Mouse (Mus musculus): ENCODE data around the gene Erich4. TPM values are rescaled to one million over a fixed set of nuclear protein-coding genes. Genes with fewer than 3 reads are reported as not detected.
"Not testable (repeated sequence)": the region's sequence is repeated elsewhere in the genome, so short reads cannot be mapped to it uniquely, and the experiment has no call there.

The Erich4 gene
- polyA plus RNA-seq, 1 experiment from 2014 or later, result not detected

DNA sequence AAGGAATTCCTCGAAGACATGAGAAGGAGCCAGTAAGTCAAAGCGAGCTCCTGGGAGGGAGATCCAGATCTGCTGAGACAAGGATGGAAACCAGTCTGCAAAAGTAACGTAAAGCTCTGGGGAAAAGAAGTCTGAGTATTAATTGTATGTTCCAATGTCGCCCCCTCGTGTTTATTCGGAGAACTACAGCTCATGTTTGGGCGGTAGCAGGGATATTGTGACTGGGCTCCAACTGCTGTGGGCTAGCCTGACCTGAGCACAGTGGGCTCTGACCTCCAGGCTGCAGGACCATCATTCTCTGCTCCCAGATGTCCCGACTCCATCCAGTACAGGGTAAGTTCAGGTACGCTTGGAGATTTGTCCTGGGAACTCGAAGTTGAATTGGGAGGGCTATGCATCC is 16.0 kb downstream of the Erich4 start:
- H3K4me2 ChIP-seq (ENCODE audit: low read depth, low read length), result no peak overlapping the region
- H3K4me1 ChIP-seq (ENCODE audit: control insufficient read depth, insufficient read depth, low read length), result no peaks in the 10 kb centered on the region
- no peak overlapping the region for H3K4me3 ChIP-seq (ENCODE audit: low read depth, low read length)
- H3K27ac ChIP-seq (ENCODE audit: low read depth, low read length), result no peak overlapping the region
- H3K9ac ChIP-seq (replicated peaks; ENCODE audit: low read depth, low read length), result no peak overlapping the region
- H3K27me3 ChIP-seq (ENCODE audit: control insufficient read depth, insufficient read depth, low read length), result no peaks in the 10 kb centered on the region
- no peaks in the 10 kb centered on the region for H3K9me3 ChIP-seq (ENCODE audit: control insufficient read depth, low read length)
- no peak for ATAC-seq (ENCODE audit: low read depth)
- WGBS, result 14% methylated on average over 10 of the region's 10 CpGs
- no peaks in the 10 kb centered on the region for H3K36me3 ChIP-seq (ENCODE audit: control insufficient read depth, insufficient read depth, low read length)

DNA sequence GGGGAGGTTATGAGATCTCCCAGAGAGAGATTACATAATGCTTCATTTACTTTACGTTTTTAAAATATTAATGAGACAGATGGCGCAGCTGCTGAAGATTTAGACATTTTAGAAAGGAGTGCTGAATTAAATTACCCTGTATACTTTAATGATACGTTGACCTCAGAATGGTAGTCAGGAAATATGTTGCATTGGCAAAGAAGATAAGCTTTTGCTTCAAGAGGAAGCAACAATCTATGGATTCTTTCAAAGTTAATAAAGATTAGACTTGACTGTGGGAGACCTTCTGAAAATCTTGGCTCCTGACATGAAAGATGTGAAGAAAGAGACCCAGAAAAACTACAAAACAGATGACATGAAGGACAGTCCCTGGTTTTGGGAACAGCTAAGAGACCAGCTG is 21.8 kb downstream of the Erich4 start:
- no peaks in the 10 kb centered on the region for H3K9me3 ChIP-seq (ENCODE audit: control insufficient read depth, low read length)
- no peaks in the 10 kb centered on the region for H3K4me1 ChIP-seq (ENCODE audit: control insufficient read depth, insufficient read depth, low read length)
- H3K27ac ChIP-seq (ENCODE audit: low read depth, low read length), result no peak overlapping the region
- no peak overlapping the region for H3K4me3 ChIP-seq (ENCODE audit: low read depth, low read length)
- no peaks in the 10 kb centered on the region for H3K36me3 ChIP-seq (ENCODE audit: control insufficient read depth, insufficient read depth, low read length)
- no peak overlapping the region for H3K9ac ChIP-seq (replicated peaks; ENCODE audit: low read depth, low read length)
- no peak for ATAC-seq (ENCODE audit: low read depth)
- 58% methylated on average over 3 of the region's 3 CpGs for WGBS
- H3K4me2 ChIP-seq (ENCODE audit: low read depth, low read length), result no peak overlapping the region
- H3K27me3 ChIP-seq (ENCODE audit: control insufficient read depth, insufficient read depth, low read length), result no peaks in the 10 kb centered on the region

DNA sequence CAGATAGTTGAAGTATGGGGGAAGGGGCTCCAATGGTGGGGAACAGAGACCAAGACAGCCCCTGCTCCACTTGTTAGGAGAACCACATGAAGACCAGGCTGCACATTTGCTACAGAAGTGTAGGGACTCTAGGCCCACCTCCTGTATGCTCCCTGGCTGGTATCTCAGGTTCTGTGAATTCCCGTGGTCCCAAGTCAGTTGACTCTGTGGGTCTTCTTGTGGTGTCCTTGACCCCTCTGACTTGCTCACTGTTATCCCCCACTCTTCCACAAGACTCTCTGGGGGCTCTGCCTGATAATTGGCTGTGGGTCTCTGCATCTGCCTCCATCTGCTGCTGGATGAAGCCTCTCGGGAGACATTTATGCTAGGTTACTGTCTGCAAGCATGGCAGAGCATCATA is 24.5 kb downstream of the Erich4 start:
- no peaks in the 10 kb centered on the region for H3K36me3 ChIP-seq (ENCODE audit: control insufficient read depth, insufficient read depth, low read length)
- H3K9me3 ChIP-seq (ENCODE audit: control insufficient read depth, low read length), result no peaks in the 10 kb centered on the region
- H3K9ac ChIP-seq (replicated peaks; ENCODE audit: low read depth, low read length), result no peak overlapping the region
- WGBS, result 85% methylated on average over 2 of the region's 2 CpGs
- no peak for ATAC-seq (ENCODE audit: low read depth)
- no peak overlapping the region for H3K4me3 ChIP-seq (ENCODE audit: low read depth, low read length)
- H3K4me2 ChIP-seq (ENCODE audit: low read depth, low read length), result no peak overlapping the region
- H3K27me3 ChIP-seq (ENCODE audit: control insufficient read depth, insufficient read depth, low read length), result no peaks in the 10 kb centered on the region
- H3K27ac ChIP-seq (ENCODE audit: low read depth, low read length), result no peak overlapping the region
- no peaks in the 10 kb centered on the region for H3K4me1 ChIP-seq (ENCODE audit: control insufficient read depth, insufficient read depth, low read length)

DNA sequence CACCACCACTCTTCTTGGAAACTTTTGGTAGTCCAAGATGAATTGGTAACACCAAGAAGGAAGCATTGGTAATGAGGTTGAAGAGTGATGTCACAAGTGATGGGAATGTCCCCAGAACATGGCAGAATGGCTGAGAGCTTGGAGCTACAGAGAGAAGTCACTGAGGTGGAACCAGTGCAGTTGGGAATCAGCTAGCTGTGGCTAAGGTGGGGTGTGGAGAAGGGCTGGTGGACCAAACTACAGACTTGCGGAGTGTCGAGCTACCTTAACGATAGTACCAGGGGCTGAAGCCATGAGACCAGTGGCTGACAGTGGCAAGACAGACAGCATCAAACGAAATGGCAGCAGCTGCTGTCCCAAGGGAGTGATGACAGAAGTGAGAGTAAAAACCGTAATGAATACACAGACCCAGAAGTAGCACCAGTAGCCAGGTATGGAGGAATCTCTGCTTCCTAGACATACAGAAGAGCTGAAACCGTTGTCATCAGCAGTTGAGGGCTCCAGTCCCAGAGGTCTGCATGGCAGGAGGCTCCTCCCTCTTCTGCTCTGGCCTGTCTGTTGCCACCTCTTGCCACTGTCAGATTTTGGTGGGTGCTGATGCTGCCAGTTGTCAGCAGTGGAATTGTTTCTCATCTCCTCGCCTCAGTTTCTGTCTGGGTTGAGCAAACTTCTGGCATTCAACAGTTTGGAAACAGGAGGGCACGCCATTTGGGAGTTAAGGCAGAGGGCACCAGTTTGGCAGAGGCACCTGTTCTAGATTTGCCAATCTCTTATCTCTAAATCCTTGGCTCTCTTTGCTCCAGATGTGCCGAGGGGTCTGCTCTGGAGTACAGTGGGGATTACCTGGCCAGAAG is 30.1 kb downstream of the Erich4 start:
- no peak overlapping the region for H3K4me3 ChIP-seq (ENCODE audit: low read depth, low read length)
- no peaks in the 10 kb centered on the region for H3K36me3 ChIP-seq (ENCODE audit: control insufficient read depth, insufficient read depth, low read length)
- H3K27me3 ChIP-seq (ENCODE audit: control insufficient read depth, insufficient read depth, low read length), result no peaks in the 10 kb centered on the region
- no peak overlapping the region for H3K9ac ChIP-seq (replicated peaks; ENCODE audit: low read depth, low read length)
- WGBS, result 83% methylated on average over 9 of the region's 9 CpGs
- ATAC-seq (ENCODE audit: low read depth), result no peak
- no peak overlapping the region for H3K4me2 ChIP-seq (ENCODE audit: low read depth, low read length)
- no peaks in the 10 kb centered on the region for H3K9me3 ChIP-seq (ENCODE audit: control insufficient read depth, low read length)
- H3K4me1 ChIP-seq (ENCODE audit: control insufficient read depth, insufficient read depth, low read length), result no peaks in the 10 kb centered on the region
- no peak overlapping the region for H3K27ac ChIP-seq (ENCODE audit: low read depth, low read length)

DNA sequence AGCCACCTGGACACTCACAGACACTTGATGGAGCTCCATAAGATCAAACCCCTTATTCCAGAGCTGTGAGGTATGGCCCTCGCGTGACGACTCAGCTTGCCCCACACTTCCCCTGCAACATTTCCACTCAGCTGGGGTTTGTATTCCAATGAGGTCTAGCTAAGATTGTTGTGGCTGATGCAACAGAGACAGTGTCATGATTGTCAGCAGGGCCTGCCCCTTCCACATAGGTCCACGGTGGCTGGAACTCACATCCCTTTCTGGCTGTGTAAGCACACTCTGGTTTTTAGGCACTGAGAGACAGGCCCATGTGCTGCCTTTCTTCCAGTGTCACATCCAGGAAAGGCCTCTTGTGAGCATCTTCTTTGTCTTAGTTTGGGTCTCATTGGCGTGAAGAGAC is 31.0 kb downstream of the Erich4 start:
- no peaks in the 10 kb centered on the region for H3K36me3 ChIP-seq (ENCODE audit: control insufficient read depth, insufficient read depth, low read length)
- 90% methylated on average over 5 of the region's 5 CpGs for WGBS
- no peak overlapping the region for H3K9ac ChIP-seq (replicated peaks; ENCODE audit: low read depth, low read length)
- H3K4me2 ChIP-seq (ENCODE audit: low read depth, low read length), result no peak overlapping the region
- H3K4me3 ChIP-seq (ENCODE audit: low read depth, low read length), result no peak overlapping the region
- H3K27me3 ChIP-seq (ENCODE audit: control insufficient read depth, insufficient read depth, low read length), result no peaks in the 10 kb centered on the region
- H3K27ac ChIP-seq (ENCODE audit: low read depth, low read length), result no peak overlapping the region
- no peaks in the 10 kb centered on the region for H3K4me1 ChIP-seq (ENCODE audit: control insufficient read depth, insufficient read depth, low read length)
- ATAC-seq (ENCODE audit: low read depth), result no peak
- no peaks in the 10 kb centered on the region for H3K9me3 ChIP-seq (ENCODE audit: control insufficient read depth, low read length)

DNA sequence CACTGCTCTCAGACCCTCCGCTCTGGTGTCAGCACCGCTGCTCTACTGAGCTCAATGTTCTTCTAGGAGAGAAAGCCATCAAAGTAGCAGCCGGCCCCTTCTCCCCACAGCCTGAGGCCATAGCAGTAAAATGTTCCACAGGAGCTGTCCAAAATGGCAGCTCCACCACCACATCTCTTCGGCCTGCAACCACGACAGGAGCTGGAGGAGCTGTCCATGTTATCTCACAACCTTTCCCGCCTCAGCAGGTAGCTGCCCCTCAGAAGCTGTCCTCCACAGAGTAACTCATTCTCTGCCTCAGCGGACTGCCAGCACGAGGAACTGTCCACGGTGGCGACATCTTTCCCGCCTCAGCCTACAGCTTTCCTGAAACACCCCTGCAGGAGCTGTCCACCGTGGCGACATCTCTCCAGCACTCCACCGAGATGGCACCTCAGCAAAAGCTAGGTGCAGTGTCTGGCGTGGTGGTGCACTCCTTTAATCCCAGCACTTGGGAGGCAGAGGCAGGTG is 33.3 kb downstream of the Erich4 start:
- no peak overlapping the region for H3K4me2 ChIP-seq (ENCODE audit: low read depth, low read length)
- 91% methylated on average over 15 of the region's 15 CpGs for WGBS
- ATAC-seq (ENCODE audit: low read depth), result no peak
- no peaks in the 10 kb centered on the region for H3K4me1 ChIP-seq (ENCODE audit: control insufficient read depth, insufficient read depth, low read length)
- no peak overlapping the region for H3K4me3 ChIP-seq (ENCODE audit: low read depth, low read length)
- no peak overlapping the region for H3K27ac ChIP-seq (ENCODE audit: low read depth, low read length)
- no peak overlapping the region for H3K9ac ChIP-seq (replicated peaks; ENCODE audit: low read depth, low read length)
- no peaks in the 10 kb centered on the region for H3K27me3 ChIP-seq (ENCODE audit: control insufficient read depth, insufficient read depth, low read length)
- H3K9me3 ChIP-seq (ENCODE audit: control insufficient read depth, low read length), result no peaks in the 10 kb centered on the region
- H3K36me3 ChIP-seq (ENCODE audit: control insufficient read depth, insufficient read depth, low read length), result no peaks in the 10 kb centered on the region

DNA sequence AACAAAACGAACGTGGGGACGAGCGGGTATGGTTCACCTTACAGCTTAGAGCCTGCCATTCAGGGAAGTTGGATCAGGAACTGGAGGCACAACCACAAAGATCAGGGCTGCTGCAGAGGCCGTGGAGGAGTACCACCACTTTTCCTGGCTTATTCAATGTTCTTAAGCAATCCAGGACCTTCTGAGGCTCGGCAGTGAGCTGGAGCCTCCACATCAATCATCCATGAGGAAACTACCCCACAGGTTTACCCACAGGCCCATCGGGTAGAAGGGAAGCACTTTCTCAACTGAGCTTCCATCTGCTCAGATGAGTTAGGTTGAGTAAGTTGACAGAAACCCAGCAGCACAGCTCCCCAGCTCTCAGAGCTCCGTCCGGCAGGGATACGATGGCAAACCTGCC is 36.3 kb downstream of the Erich4 start:
- Histone ChIP-seq H3K27ac (ENCODE audit: low read depth, low read length) (no peak overlapping the region), H3K4me1 (ENCODE audit: control insufficient read depth, insufficient read depth, low read length) (no peaks in the 10 kb centered on the region), H3K4me2 (ENCODE audit: low read depth, low read length) (no peak overlapping the region), H3K9ac (replicated peaks; ENCODE audit: low read depth, low read length) (no peak overlapping the region), H3K4me3 (ENCODE audit: low read depth, low read length) (no peak overlapping the region), H3K9me3 (ENCODE audit: control insufficient read depth, low read length) (no peaks in the 10 kb centered on the region), H3K27me3 (ENCODE audit: control insufficient read depth, insufficient read depth, low read length) (no peaks in the 10 kb centered on the region), H3K36me3 (ENCODE audit: control insufficient read depth, insufficient read depth, low read length) (no peaks in the 10 kb centered on the region)
- WGBS, result 88% methylated on average over 10 of the region's 10 CpGs
- ATAC-seq (ENCODE audit: low read depth), result no peak

DNA sequence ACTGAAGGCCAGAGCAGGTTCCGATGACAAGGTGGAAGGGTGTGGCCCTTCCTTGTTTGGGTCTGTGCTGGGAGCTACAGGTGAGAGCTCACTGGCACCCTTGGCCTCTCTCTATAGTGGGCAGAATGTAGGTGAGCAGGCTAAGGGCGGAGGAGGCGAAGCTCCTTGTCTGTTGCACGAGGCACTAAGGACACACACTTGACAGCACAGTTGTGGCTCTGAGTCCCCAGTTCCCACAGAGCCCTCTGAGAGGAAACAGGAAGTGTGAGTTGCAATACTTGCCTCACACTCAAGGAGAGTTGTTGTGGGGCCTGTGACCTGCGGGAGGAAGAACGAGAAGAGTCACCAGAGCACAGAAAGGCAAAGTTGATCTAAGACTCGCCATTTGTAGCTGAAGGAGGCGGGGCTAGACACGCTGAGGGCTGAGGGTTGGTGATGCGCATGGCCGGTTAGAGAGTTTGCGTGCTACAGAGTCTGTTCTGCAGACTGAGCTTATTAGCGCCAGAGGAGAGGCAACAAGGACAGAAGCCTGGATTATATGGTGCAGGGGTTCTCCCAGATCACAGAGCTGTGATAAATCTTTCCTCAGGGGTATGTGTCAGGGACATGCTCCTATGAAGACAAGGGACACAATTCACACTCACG is 38.8 kb downstream of the Erich4 start:
- H3K9ac ChIP-seq (replicated peaks; ENCODE audit: low read depth, low read length); H3K4me3 ChIP-seq (ENCODE audit: low read depth, low read length); ATAC-seq (ENCODE audit: low read depth); H3K4me2 ChIP-seq (ENCODE audit: low read depth, low read length); H3K36me3 ChIP-seq (ENCODE audit: control insufficient read depth, insufficient read depth, low read length); H3K27ac ChIP-seq (ENCODE audit: low read depth, low read length); H3K27me3 ChIP-seq (ENCODE audit: control insufficient read depth, insufficient read depth, low read length); H3K4me1 ChIP-seq (ENCODE audit: control insufficient read depth, insufficient read depth, low read length); H3K9me3 ChIP-seq (ENCODE audit: control insufficient read depth, low read length): not testable (repeated sequence)
- 88% methylated on average over 12 of the region's 14 CpGs for WGBS

DNA sequence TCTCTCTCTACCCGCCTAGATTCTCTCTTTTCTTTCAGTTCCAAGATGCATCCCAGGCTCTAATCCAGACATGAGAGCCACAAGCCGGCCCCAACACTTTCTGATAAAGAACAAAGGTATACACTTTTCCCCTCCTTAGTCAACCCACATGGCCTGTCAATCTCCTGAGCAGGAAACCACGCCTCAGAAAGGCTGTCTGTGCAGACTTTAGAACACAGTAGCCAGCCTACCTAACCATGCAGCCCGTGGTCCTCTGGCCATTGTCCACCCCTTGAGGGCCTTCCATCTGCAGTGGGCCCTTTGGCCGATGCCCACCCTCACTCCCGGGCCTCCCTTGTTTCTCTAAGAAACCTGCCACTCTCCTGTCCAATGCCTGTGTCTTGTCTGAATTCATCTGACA is 39.4 kb downstream of the Erich4 start:
- WGBS, result 59% methylated on average over 6 of the region's 6 CpGs

More for the DNA sequence above, 39.4 kb downstream of the Erich4 start:
- not testable (repeated sequence) for H3K9me3 ChIP-seq (ENCODE audit: control insufficient read depth, low read length); H3K4me3 ChIP-seq (ENCODE audit: low read depth, low read length); H3K4me1 ChIP-seq (ENCODE audit: control insufficient read depth, insufficient read depth, low read length); ATAC-seq (ENCODE audit: low read depth); H3K27me3 ChIP-seq (ENCODE audit: control insufficient read depth, insufficient read depth, low read length); H3K36me3 ChIP-seq (ENCODE audit: control insufficient read depth, insufficient read depth, low read length); H3K4me2 ChIP-seq (ENCODE audit: low read depth, low read length); H3K9ac ChIP-seq (replicated peaks; ENCODE audit: low read depth, low read length); H3K27ac ChIP-seq (ENCODE audit: low read depth, low read length)
